ENCODE assay signal across 7 mouse cellular contexts in the genomic region with DNA sequence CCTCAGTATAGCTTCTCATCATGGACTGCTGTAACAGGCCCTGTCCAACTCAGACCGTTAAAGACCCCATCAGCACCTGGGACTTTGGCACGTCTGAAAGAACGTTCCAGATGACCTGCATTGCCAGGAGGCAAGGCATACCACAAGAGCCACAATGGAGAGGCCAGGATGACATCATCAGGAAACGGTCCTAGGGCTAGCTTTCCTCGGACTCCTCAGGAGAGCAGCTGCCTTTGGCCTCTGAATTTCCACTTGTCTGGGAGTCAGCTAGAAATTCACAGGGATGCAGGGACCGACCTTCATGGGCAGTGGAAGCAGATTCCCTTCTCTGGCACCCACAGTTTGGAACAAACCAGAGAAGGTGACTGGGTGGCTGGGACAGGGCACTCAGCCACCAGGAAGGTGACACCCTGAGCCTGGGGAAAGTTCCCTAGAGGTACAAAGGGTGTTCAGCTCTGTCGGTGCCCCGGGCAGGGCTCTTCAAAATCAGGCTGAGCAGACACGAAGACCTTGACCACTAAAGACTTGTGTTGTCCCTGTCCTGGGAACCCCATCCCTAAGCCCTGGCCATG. TPM values are rescaled to one million over a fixed set of nuclear protein-coding genes. Genes with fewer than 3 reads are reported as not detected.
DNase-seq lines count a peak whose midpoint lies in the region; ATAC-seq and TF ChIP-seq lines count a peak whose summit lies in the region.

No protein-coding gene starts in this region.

- no peak for ATAC-seq in limb, embryonic 15.5 days (ENCODE audit: insufficient number of reproducible peaks, low FRiP score, low TSS enrichment, low read depth)

- WGBS in limb, embryonic 15.5 days, result 27% methylated on average over 9 of the region's 9 CpGs

- H3K9me3 ChIP-seq in ES-E14 (ENCODE audit: control insufficient read depth, insufficient read depth, low read depth, low read length), result no peaks in the 10 kb centered on the region
- no peaks in the 10 kb centered on the region for H3K9me3 ChIP-seq in limb, embryonic 15.5 days

- no peaks in the 10 kb centered on the region for H3K36me3 ChIP-seq in ES-E14 (ENCODE audit: control insufficient read depth, insufficient read depth, low read length, poor library complexity, severe bottlenecking)
- H3K36me3 ChIP-seq in limb, embryonic 15.5 days, result no peaks in the 10 kb centered on the region

- no peak overlapping the region for H3K27ac ChIP-seq in ES-E14 (ENCODE audit: insufficient read depth, low read depth, low read length, poor library complexity, severe bottlenecking)
- peak overlapping the region; percentile 83 for H3K27ac ChIP-seq in limb, embryonic 15.5 days

- H3K4me1 ChIP-seq in ES-E14 (ENCODE audit: control insufficient read depth in 2 of 2, insufficient read depth in 2 of 2, low read length in 2 of 2, poor library complexity in 1 of 2), result peaks cover 6 to 9% of the 10 kb centered on the region in 2 experiments; a peak in 3 of 4 replicates
- H3K4me1 ChIP-seq in limb, embryonic 15.5 days, result peaks cover 96% of the 10 kb centered on the region

- H3K27me3 ChIP-seq in limb, embryonic 15.5 days, result no peaks in the 10 kb centered on the region

- 0 out of 2 replicates have a peak overlapping the region, but pooled peaks have one; percentile 17 for H3K9ac ChIP-seq in ES-E14 (ENCODE audit: insufficient read depth, low read depth, low read length, poor library complexity, severe bottlenecking)
- 0 out of 2 replicates have a peak overlapping the region, but pooled peaks have one; percentile 4 for H3K9ac ChIP-seq in limb, embryonic 15.5 days

- DNase-seq in ES-E14 (ENCODE audit: low read depth, low spot score), result no peak
- peak; percentile 65 for DNase-seq in cerebellum, adult 8-10 months
- peak; percentile 57 to 61 for DNase-seq in heart, postnatal 10 days
- no peak for DNase-seq in gastrocnemius, postnatal 4 days (ENCODE audit: low spot score in 2 of 2)
- no peak for DNase-seq in B cell, adult 2 months
- DNase-seq in left cerebral cortex, adult 8-10 months (ENCODE audit: low spot score in 2 of 2), result no peak

- H3K4me2 ChIP-seq in limb, embryonic 15.5 days, result peak overlapping the region; percentile 24; the same call in 1 of the 2 replicates

- in situ Hi-C loops in ES-E14 (cut with MboI; ENCODE audit: low sequenced_read_pairs in 2 of 2, unreplicated experiment in 2 of 2), result no loop called here

- intact Hi-C loops in heart, postnatal 10 days (cut with DNase I), result loop anchor here (2.0 kb wide), 1 partner anchor 20 kb away; no protein-coding TSS in a partner anchor

- H3K4me3 ChIP-seq in ES-E14 (ENCODE audit: insufficient read depth in 1 of 2, low read depth in 1 of 2, low read length in 2 of 2, poor library complexity in 1 of 2, severe bottlenecking in 1 of 2), result peak overlapping the region; percentile 47; a peak in 2 of 4 replicates
- H3K4me3 ChIP-seq in limb, embryonic 15.5 days, result no peak overlapping the region

TF ChIP-seq in ES-E14, 5 proteins besides CTCF, POLR2A, EP300 and RAD21:
- TF ChIP-seq ZC3H11A (IDR thresholded peaks at IDR 0.05; ENCODE audit: borderline replicate concordance, low read depth, low read length) (no peak), CHD2 (IDR thresholded peaks at IDR 0.05; ENCODE audit: low read depth, low read length) (no peak), ZNF384 (IDR thresholded peaks at IDR 0.05; ENCODE audit: low read depth, low read length) (no peak)

RNA-seq across cellular contexts. Expression of a gene that starts 21.7 kb away (rescaled TPM):
- total RNA-seq in ES-E14 (2012; rRNA removed), result 14.2 and 14.9 TPM in 2 replicates
- total RNA-seq in heart, postnatal 10 days (2021), result 10 to 100 TPM; 33.0 to 38.7 TPM
- 25.4 and 25.8 TPM in 2 replicates for polyA plus RNA-seq in limb, embryonic 15.5 days (2015; fragmentation: Nextera tagmentation; extraction: Ambion mirVana)
- 10 to 100 TPM; 77.7 to 81.3 TPM for total RNA-seq in gastrocnemius, postnatal 4 days (2021)
- total RNA-seq in left cerebral cortex, adult 8-10 months (2022), result 10 to 100 TPM; 32.5 to 41.9 (median 34.2) TPM

RNA-seq across cellular contexts. Expression of a gene that starts 22.0 kb away (rescaled TPM):
- total RNA-seq in ES-E14 (2012; rRNA removed), result 0.16 TPM in 1 of 2 replicates, not detected in the other
- total RNA-seq in heart, postnatal 10 days (2021), result under 1 TPM in 1 of 2 experiments, not detected in 1; 0.17 TPM
- 0.38 TPM in 2 replicates for polyA plus RNA-seq in limb, embryonic 15.5 days (2015; fragmentation: Nextera tagmentation; extraction: Ambion mirVana)
- total RNA-seq in gastrocnemius, postnatal 4 days (2021), result under 1 TPM; 0.16 to 0.37 TPM
- total RNA-seq in left cerebral cortex, adult 8-10 months (2022), result 1 to 10 TPM in 3 of 4 experiments, under 1 TPM in 1; 0.78 to 1.3 (median 1.3) TPM

RNA-seq across cellular contexts. Expression of a gene that starts 45.6 kb away (rescaled TPM):
- total RNA-seq in ES-E14 (2012; rRNA removed), result 20.6 and 23.7 TPM in 2 replicates
- total RNA-seq in heart, postnatal 10 days (2021), result 10 to 100 TPM; 12.7 to 13.1 TPM
- polyA plus RNA-seq in limb, embryonic 15.5 days (2015; fragmentation: Nextera tagmentation; extraction: Ambion mirVana), result 13.8 TPM in 2 replicates
- total RNA-seq in gastrocnemius, postnatal 4 days (2021), result 1 to 10 TPM; 6.1 to 7.2 TPM
- 10 to 100 TPM; 25.1 to 30.2 (median 28.8) TPM for total RNA-seq in left cerebral cortex, adult 8-10 months (2022)

RNA-seq across cellular contexts. Expression of a gene that starts 45.8 kb away (rescaled TPM):
- 90.7 and 108 TPM in 2 replicates for total RNA-seq in ES-E14 (2012; rRNA removed)
- 10 to 100 TPM; 27.1 to 28.3 TPM for total RNA-seq in heart, postnatal 10 days (2021)
- polyA plus RNA-seq in limb, embryonic 15.5 days (2015; fragmentation: Nextera tagmentation; extraction: Ambion mirVana), result 39.4 and 41.7 TPM in 2 replicates
- 10 to 100 TPM; 28.5 to 29.5 TPM for total RNA-seq in gastrocnemius, postnatal 4 days (2021)
- total RNA-seq in left cerebral cortex, adult 8-10 months (2022), result 10 to 100 TPM; 32.4 to 36.9 (median 35.7) TPM

RNA-seq across cellular contexts. Expression of a gene that starts 55.8 kb away (rescaled TPM):
- total RNA-seq in ES-E14 (2012; rRNA removed), result 20.5 and 34.5 TPM in 2 replicates
- total RNA-seq in heart, postnatal 10 days (2021), result 10 to 100 TPM in 1 of 2 experiments, 1 to 10 TPM in 1; 8.3 to 12.6 TPM
- polyA plus RNA-seq in limb, embryonic 15.5 days (2015; fragmentation: Nextera tagmentation; extraction: Ambion mirVana), result 12.0 and 13.4 TPM in 2 replicates
- total RNA-seq in gastrocnemius, postnatal 4 days (2021), result 10 to 100 TPM; 22.7 to 30.9 TPM
- 1 to 10 TPM; 5.0 to 8.6 (median 6.3) TPM for total RNA-seq in left cerebral cortex, adult 8-10 months (2022)

Comparison
In these comparisons a context has a peak if more than half of its experiments do, and no peak if none do; other contexts are left out.
1. DNase-seq: peak in cerebellum, adult 8-10 months (single experiment) and heart, postnatal 10 days (2 of 2); none in ES-E14 (single experiment), gastrocnemius, postnatal 4 days (0 of 2), B cell, adult 2 months (0 of 2) and left cerebral cortex, adult 8-10 months (0 of 2).